Mouse (Mus musculus) liver, embryonic 14.5 days (tissue): ENCODE results near the gene 0610012G03Rik.

Source experiments
- CTCF ChIP-seq: IDR thresholded peaks from 2 replicates; pipeline ENCODE4 v1.5.1; 2016; ENCODE audit warnings: antibody characterized with exemption, low read depth, control low read depth
- EP300 ChIP-seq: IDR thresholded peaks from 2 replicates; pipeline ENCODE4 v1.6.1; 2016; ENCODE audit warnings: antibody characterized with exemption, low read depth

DNA sequence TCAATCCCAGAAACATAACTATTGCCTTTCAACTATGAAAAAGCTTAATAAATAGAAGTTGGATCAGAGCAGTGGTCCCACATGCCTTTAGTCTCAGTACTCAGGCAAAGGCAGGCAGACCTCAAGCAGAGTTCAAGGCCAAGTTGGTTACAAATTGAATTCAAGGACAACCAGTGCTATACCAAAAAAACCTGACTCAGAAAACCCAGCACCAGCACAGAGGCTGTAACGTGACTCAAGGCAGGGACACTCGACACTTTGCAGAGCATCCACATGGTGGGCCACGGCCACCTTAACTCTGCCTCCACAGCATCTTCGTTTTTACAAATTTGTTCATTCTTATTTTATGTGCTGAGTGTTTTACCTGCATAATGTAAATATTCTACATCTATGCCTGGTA is 27.0 kb upstream of the 0610012G03Rik start:
- no peak for TF ChIP-seq EP300
- TF ChIP-seq CTCF: no peak
